Mouse (Mus musculus) ES-Bruce4 (cell line): ENCODE results near the gene Ush1c. TPM values are rescaled to one million over a fixed set of nuclear protein-coding genes. Genes with fewer than 3 reads are reported as not detected.

ENCODE experiments used
- H3K27ac ChIP-seq: 2 replicates; pipeline ENCODE4 v1.5.1; 2012; ENCODE audit warnings: low read length, inconsistent platforms; ENCODE audit not compliant: insufficient read depth
- H3K27me3 ChIP-seq: 2 replicates; pipeline ENCODE4 v1.6.1; 2012; ENCODE audit warnings: mild to moderate bottlenecking, low read length, inconsistent platforms; ENCODE audit not compliant: control insufficient read depth, poor library complexity, insufficient read depth, severe bottlenecking
- H3K36me3 ChIP-seq: 2 replicates; pipeline ENCODE4 v1.6.1; 2012; ENCODE audit warnings: inconsistent platforms, mild to moderate bottlenecking, low read length, moderate library complexity; ENCODE audit not compliant: control insufficient read depth, poor library complexity, insufficient read depth, severe bottlenecking
- H3K4me1 ChIP-seq: one replicate; pipeline ENCODE4 v1.8.1; 2011; ENCODE audit warnings: low read length; ENCODE audit not compliant: control insufficient read depth, insufficient read depth
- H3K4me3 ChIP-seq: 2 replicates; pipeline ENCODE4 v1.5.1; 2011; ENCODE audit warnings: low read depth, mild to moderate bottlenecking, low read length
- H3K9ac ChIP-seq: 2 replicates; pipeline ENCODE4 v1.6.1; 2012; ENCODE audit warnings: low read depth, mild to moderate bottlenecking, inconsistent platforms; ENCODE audit not compliant: poor library complexity, severe bottlenecking
- H3K9me3 ChIP-seq: replicated peaks from 2 replicates; pipeline ENCODE4 v1.6.1; 2012; ENCODE audit warnings: mild to moderate bottlenecking, low read length, inconsistent platforms; ENCODE audit not compliant: control insufficient read depth, poor library complexity, insufficient read depth, severe bottlenecking
- CTCF ChIP-seq: IDR thresholded peaks from one replicate; pipeline ENCODE4 v1.8.1; 2011; ENCODE audit warnings: low read depth, low read length
- EP300 ChIP-seq: IDR thresholded peaks from 2 replicates; pipeline ENCODE4 v1.6.1; 2011; ENCODE audit warnings: low read depth, low read length; ENCODE audit not compliant: insufficient read depth
- POLR2A ChIP-seq: IDR thresholded peaks from one replicate; pipeline ENCODE4 v1.8.1; 2011; ENCODE audit warnings: low read length; ENCODE audit not compliant: insufficient read depth
- polyA plus RNA-seq: library from polyadenylated mRNA; stranded (reverse); fragments of >200 nt; gene quantifications from 2 replicates; pipeline ENCODE4 v1.2.4, GENCODE M21; 2011; ENCODE audit warnings: low read depth; ENCODE audit not compliant: missing spikeins, insufficient read depth, insufficient read length

Ush1c gene
- polyA plus RNA-seq, 1 experiment: 3.1 TPM

DNA sequence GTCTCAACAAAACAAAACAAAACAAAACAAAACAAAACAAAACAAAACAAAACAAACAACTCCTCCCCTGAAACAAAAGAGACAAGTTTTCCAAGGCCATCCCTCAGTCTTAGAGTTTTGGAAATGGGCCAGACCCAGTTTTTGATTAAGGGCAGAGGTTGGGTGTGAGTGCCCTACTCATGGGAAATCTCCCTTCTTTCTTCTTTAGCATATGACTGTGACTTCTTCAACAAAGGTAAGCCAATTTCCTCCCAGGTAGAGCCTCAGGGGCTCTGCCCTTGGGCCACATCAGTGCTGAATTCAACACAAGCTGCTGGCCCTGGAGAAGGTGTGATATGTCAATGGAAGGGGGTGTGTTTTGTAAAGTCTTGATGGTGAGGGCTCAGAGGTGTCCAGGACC, 42.6 kb upstream of the Ush1c start:
- no peak for TF ChIP-seq CTCF
- TF ChIP-seq POLR2A: no peak
- TF ChIP-seq EP300: no peak
- H3K27ac ChIP-seq: no peak overlapping the region

DNA sequence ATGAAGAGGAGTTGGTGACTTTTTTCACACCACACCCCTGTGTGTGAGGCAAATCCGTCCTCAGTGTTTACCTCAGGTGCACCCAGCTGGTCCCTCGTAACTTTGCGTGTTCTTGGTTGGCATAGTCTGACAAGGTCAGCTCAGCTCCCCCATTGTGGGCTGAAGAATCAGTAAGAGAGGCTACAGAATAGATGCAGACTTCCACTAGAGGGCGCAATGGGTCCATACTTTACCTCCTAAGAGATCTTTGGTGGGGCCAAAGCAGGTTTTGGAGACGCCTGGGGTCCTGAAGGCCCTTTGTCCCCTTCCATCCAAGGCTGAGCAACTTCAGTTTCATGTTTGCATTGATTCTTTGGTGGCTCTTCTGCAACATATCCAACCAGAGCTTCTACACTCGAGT, 41.6 kb upstream of the Ush1c start:
- Histone ChIP-seq H3K4me3 (no peak overlapping the region), H3K36me3 (no peaks in the 10 kb centered on the region), H3K4me1 (no peaks in the 10 kb centered on the region), H3K27ac (no peak overlapping the region), H3K27me3 (no peaks in the 10 kb centered on the region), H3K9me3 (no peaks in the 10 kb centered on the region), H3K9ac (no peak overlapping the region)
- TF ChIP-seq POLR2A (no peak), CTCF (peak; percentile 31)

More for the DNA sequence above, 42.6 kb upstream of the Ush1c start:
- no peaks in the 10 kb centered on the region for H3K36me3 ChIP-seq
- no peak overlapping the region for H3K4me3 ChIP-seq
- H3K27me3 ChIP-seq: no peaks in the 10 kb centered on the region
- H3K9me3 ChIP-seq: no peaks in the 10 kb centered on the region
- H3K4me1 ChIP-seq: no peaks in the 10 kb centered on the region
- H3K9ac ChIP-seq: no peak overlapping the region

DNA sequence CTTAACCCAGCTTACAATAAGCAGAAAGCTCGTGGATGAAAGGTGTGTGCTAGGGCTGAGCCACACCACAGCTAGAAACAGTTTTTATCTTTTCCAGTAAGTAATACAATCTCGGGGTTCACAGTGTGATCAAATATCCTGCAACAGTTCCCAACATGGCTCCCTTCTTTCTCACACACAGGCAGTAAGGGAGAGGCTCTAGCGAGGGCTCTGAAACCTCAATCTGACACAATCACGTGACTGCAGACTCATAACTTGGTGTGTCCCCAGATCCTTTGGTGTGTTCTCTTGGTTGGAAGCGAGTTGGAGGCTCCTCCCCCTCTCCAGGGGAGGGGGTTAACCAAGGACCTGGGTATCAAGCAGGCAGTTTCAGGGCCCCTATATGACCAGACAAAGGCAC, 37.9 kb upstream of the Ush1c start:
- no peaks in the 10 kb centered on the region for H3K9me3 ChIP-seq
- no peaks in the 10 kb centered on the region for H3K27me3 ChIP-seq
- H3K9ac ChIP-seq: no peak overlapping the region
- H3K4me1 ChIP-seq: no peaks in the 10 kb centered on the region
- H3K4me3 ChIP-seq: no peak overlapping the region
- no peak overlapping the region for H3K27ac ChIP-seq
- H3K36me3 ChIP-seq: no peaks in the 10 kb centered on the region
- TF ChIP-seq CTCF (no peak), EP300 (no peak), POLR2A (no peak)

DNA sequence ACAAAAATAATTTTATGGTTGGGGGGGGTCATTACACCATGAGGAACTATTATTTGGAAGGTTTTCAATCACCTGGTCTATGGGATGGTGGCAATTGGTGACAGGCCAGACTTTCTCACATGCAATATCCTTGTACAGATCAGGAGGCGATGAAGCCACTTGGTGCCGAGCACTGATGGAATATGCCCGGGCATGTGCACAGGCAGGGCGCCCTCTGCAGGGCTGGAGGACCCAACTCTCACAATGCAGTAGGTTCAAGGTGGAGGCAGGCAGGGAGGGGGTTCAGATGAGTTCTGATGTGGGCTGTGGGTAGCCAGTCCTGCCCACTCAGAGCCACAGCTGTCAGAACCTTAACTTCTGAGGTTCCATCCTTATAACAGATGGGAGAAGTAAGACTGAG, 13.5 kb upstream of the Ush1c start:
- Histone ChIP-seq H3K27ac (no peak overlapping the region), H3K9me3 (no peaks in the 10 kb centered on the region), H3K9ac (no peak overlapping the region), H3K36me3 (no peaks in the 10 kb centered on the region), H3K4me1 (peaks cover 2% of the 10 kb centered on the region), H3K27me3 (no peaks in the 10 kb centered on the region), H3K4me3 (no peak overlapping the region)
- TF ChIP-seq EP300: peak; percentile 91
- peak; percentile 68 for TF ChIP-seq CTCF
- no peak for TF ChIP-seq POLR2A

DNA sequence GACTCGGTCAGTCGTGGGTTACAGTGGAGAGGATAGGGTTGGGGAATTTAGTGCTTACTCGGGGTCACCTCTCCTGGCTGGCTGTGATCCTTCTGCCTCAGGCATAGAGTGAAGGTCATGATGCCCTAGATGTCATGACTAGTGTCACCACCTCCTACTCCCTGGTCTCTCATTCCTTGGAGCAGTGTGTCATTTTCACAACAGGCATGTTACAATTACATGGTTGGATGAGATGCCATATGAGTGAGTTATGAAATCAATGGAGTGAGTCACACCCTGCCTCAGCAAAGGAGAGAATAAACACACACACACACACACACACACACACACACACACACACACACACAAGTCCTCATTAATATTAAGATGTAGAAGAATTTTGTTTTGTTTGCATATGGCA, 9.3 kb upstream of the Ush1c start:
- no peaks in the 10 kb centered on the region for H3K36me3 ChIP-seq
- no peak overlapping the region for H3K4me3 ChIP-seq
- no peak overlapping the region for H3K9ac ChIP-seq
- H3K27ac ChIP-seq: no peak overlapping the region
- H3K27me3 ChIP-seq: no peaks in the 10 kb centered on the region
- no peaks in the 10 kb centered on the region for H3K4me1 ChIP-seq
- no peaks in the 10 kb centered on the region for H3K9me3 ChIP-seq
- TF ChIP-seq POLR2A: no peak
- no peak for TF ChIP-seq EP300

DNA sequence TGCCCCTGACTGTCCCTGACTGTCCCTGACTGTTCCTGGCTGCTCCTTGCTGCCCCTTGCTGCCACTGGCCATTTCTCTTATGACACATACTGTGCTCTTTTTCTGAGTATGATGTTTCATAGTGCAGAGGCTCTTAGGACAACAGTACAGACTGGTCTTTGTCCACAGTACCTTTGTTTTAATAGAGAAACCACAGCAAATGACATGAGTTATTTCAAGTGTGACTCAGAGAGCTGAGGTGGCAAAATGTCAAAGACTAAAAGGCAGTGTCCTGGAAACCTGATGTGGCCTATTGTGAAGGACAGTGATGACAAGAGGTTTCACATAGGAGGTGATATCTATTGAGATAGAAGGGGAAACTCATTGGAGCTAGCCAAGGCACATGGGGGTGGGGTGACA, 8.6 kb upstream of the Ush1c start:
- TF ChIP-seq POLR2A (no peak), CTCF (no peak), EP300 (no peak)
- H3K27me3 ChIP-seq: no peaks in the 10 kb centered on the region
- no peaks in the 10 kb centered on the region for H3K36me3 ChIP-seq
- H3K4me1 ChIP-seq: no peaks in the 10 kb centered on the region
- H3K27ac ChIP-seq: no peak overlapping the region
- H3K9ac ChIP-seq: no peak overlapping the region
- no peak overlapping the region for H3K4me3 ChIP-seq
- H3K9me3 ChIP-seq: no peaks in the 10 kb centered on the region
